Mouse (Mus musculus) lung, postnatal 0 days (tissue): ENCODE data around the gene Scarb2. TPM values are rescaled to one million over a fixed set of nuclear protein-coding genes. Genes with fewer than 3 reads are reported as not detected.

Experiments used
- ATAC-seq: fragments of 200-750 bp; cut with Nextera tagmentation; 2 replicates; pipeline ENCODE4 v1.8.0; 2017; ENCODE audit warnings: moderate library complexity
- DNase-seq: peaks from one replicate; pipeline ENCODE4 v3.0.0-alpha.2; 2016; ENCODE audit warnings: low spot score
- H3K27ac ChIP-seq: fragments of 300-500 bp; sonication (generic); 2 replicates; pipeline ENCODE4 v1.5.1; 2014; ENCODE audit warnings: antibody characterized with exemption, mild to moderate bottlenecking, low read length, mixed read lengths
- H3K27me3 ChIP-seq: fragments of 300-500 bp; sonication (generic); replicated peaks from 2 replicates; pipeline ENCODE4 v1.6.1; 2014; ENCODE audit warnings: low read length, mixed read lengths; ENCODE audit not compliant: insufficient read depth
- H3K36me3 ChIP-seq: fragments of 300-500 bp; sonication (generic); 2 replicates; pipeline ENCODE4 v1.6.1; 2014; ENCODE audit warnings: low read length, mixed read lengths; ENCODE audit not compliant: insufficient read depth
- H3K4me1 ChIP-seq: fragments of 300-500 bp; sonication (generic); 2 replicates; pipeline ENCODE4 v1.6.1; 2014; ENCODE audit warnings: antibody characterized with exemption, low read depth, low read length, mixed read lengths; ENCODE audit not compliant: insufficient read depth
- H3K4me2 ChIP-seq: fragments of 300-500 bp; sonication (generic); replicated peaks from 2 replicates; pipeline ENCODE4 v1.6.1; 2014; ENCODE audit warnings: low read depth, mild to moderate bottlenecking, low read length, moderate library complexity, mixed read lengths
- H3K4me3 ChIP-seq: fragments of 300-500 bp; sonication (generic); 2 replicates; pipeline ENCODE4 v1.5.1; 2014; ENCODE audit warnings: low read depth, low read length
- H3K9ac ChIP-seq: fragments of 300-500 bp; sonication (generic); replicated peaks from 2 replicates; pipeline ENCODE4 v1.6.1; 2014; ENCODE audit warnings: low read depth, mild to moderate bottlenecking
- H3K9me3 ChIP-seq: fragments of 300-500 bp; sonication (generic); 2 replicates; pipeline ENCODE4 v1.6.1; 2016; ENCODE audit warnings: low read length, mixed read lengths
- CTCF ChIP-seq: IDR thresholded peaks from 2 replicates; pipeline ENCODE4 v1.5.1; 2016; ENCODE audit warnings: antibody characterized with exemption, mild to moderate bottlenecking
- EP300 ChIP-seq: IDR thresholded peaks from 2 replicates; pipeline ENCODE4 v1.6.1; 2016; ENCODE audit warnings: antibody characterized with exemption, mild to moderate bottlenecking, control low read depth
- WGBS: fragments of 180-500 bp; shearing (Covaris S2); extraction: QIAGEN DNeasy Blood & Tissue Kit; methylation state at CpG from one replicate; pipeline ENCODE4 v1.1.7; 2014; 5-methylcytosine and 5-hydroxymethylcytosine counted together
- polyA plus RNA-seq: library from polyadenylated mRNA; unstranded; fragments of >200 nt; fragmentation: Nextera tagmentation; extraction: Ambion mirVana; gene quantifications from 2 replicates; pipeline ENCODE4 v1.2.1, GENCODE M21; 2015

Scarb2 gene
- 46.6 and 52.4 TPM in 2 replicates for polyA plus RNA-seq

DNA sequence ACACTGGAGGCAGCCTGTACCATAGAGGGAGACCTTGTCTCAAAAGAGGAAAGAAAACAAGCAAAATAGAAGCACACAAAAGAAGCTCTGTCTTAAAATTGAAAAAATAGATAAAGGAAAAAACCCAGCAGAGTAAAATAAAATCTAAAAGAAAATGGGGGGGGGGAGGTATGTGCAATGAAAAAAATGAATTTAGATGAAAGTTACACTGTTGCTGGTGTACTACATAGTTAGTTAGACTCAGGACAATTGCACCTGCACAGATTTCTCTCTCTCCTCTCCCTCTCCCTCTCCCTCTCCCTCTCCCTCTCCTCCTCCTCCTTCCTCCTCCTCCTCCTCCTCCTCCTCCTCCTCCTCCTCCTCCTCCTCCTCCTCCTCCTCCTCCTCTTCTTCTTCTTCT is at the start of gene Scarb2:
Gene Scarb2 (minus strand): TSS at position 101 of the 400 bp plus-strand sequence.
- Histone ChIP-seq H3K27ac (peak within 1 kb of the TSS; percentile 100), H3K36me3 (no peaks in the 10 kb centered on the region), H3K9me3 (no peaks in the 10 kb centered on the region), H3K4me2 (peak within 1 kb of the TSS; percentile 71), H3K27me3 (no peaks in the 10 kb centered on the region), H3K4me3 (peak within 1 kb of the TSS; percentile 99), H3K4me1 (peaks cover 18% of the 10 kb centered on the region; the same call in 1 of the 2 replicates), H3K9ac (peak within 1 kb of the TSS; percentile 44)
- TF ChIP-seq EP300 (no peak), CTCF (no peak)
- ATAC-seq (no peak), DNase-seq (no peak)

- no peak overlapping the region for H3K9ac ChIP-seq
- no peaks in the 10 kb centered on the region for H3K9me3 ChIP-seq
- H3K36me3 ChIP-seq, result no peaks in the 10 kb centered on the region
- TF ChIP-seq CTCF (no peak), EP300 (no peak)
- H3K4me2 ChIP-seq, result no peak overlapping the region
- H3K4me3 ChIP-seq, result no peak overlapping the region
- no peak overlapping the region for H3K27ac ChIP-seq
- ATAC-seq (no peak), DNase-seq (no peak)
- 94% methylated on average over 1 of the region's 1 CpGs for WGBS
- no peaks in the 10 kb centered on the region for H3K4me1 ChIP-seq
- no peaks in the 10 kb centered on the region for H3K27me3 ChIP-seq
Measured at GRCm38 (mm10) chr5:92555905-92556304, 49.3 kb upstream of the Scarb2 start.

DNA sequence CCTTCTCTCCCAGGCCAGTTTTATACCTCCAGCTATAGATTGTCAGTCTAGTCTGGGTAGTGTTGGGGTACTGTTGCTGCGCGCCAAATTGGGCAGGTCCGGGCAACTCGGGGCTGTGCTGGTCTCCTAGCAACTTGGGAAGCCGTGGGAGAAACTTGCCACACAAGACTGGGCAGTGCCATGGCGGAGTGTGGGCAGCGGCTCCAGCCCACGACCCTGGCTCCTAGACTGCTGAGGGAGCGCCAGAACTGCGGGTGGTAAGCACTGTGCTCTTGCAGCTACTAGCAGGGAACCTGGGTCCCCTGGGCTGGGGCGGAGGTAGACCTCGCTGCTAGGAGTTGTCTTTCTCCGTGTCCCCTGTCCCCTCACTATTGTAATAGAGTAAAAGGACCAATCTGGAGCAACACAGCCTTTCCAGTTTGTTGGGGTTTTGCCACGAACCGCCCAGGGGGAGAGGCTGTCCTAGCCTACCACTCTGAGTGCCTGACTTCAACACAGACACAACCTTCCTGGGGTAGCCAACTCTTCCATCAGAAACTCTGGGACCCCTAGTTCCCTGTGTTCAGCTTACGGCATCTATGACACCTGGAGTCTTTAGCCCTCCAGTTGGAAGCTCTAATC is 48.4 kb upstream of the Scarb2 start, which contains the start of gene Fam47e:
Gene Fam47e (plus strand): TSS at position 179 of the 621 bp plus-strand sequence.
- WGBS, result 69% methylated on average over 16 of the region's 16 CpGs
- Histone ChIP-seq H3K4me2 (no peak within 1 kb of the TSS), H3K4me1 (no peaks in the 10 kb centered on the region), H3K27ac (0 out of 2 replicates have a peak within 1 kb of the TSS, but pooled peaks have one; percentile 20), H3K27me3 (no peaks in the 10 kb centered on the region), H3K9ac (no peak within 1 kb of the TSS), H3K36me3 (no peaks in the 10 kb centered on the region), H3K4me3 (no peak within 1 kb of the TSS), H3K9me3 (no peaks in the 10 kb centered on the region)
- no peak for ATAC-seq
- no peak for DNase-seq
- TF ChIP-seq EP300 (no peak), CTCF (no peak)

GRCm38 (mm10) chr5:92554443-92554842 is 47.8 kb upstream of the Scarb2 start:
- no peaks in the 10 kb centered on the region for H3K36me3 ChIP-seq
- TF ChIP-seq CTCF (no peak), EP300 (no peak)
- 0 out of 2 replicates have a peak overlapping the region, but pooled peaks have one; percentile 20 for H3K27ac ChIP-seq
- no peaks in the 10 kb centered on the region for H3K27me3 ChIP-seq
- no peaks in the 10 kb centered on the region for H3K9me3 ChIP-seq
- no peak for DNase-seq
- H3K4me1 ChIP-seq, result no peaks in the 10 kb centered on the region
- H3K4me2 ChIP-seq, result no peak overlapping the region
- no peak overlapping the region for H3K4me3 ChIP-seq
- ATAC-seq, result no peak
- 68% methylated on average over 4 of the region's 4 CpGs for WGBS
- no peak overlapping the region for H3K9ac ChIP-seq

- Histone ChIP-seq H3K9me3 (no peaks in the 10 kb centered on the region), H3K36me3 (no peaks in the 10 kb centered on the region), H3K4me1 (no peaks in the 10 kb centered on the region), H3K9ac (no peak overlapping the region), H3K4me3 (no peak overlapping the region), H3K27ac (0 out of 2 replicates have a peak overlapping the region, but pooled peaks have one; percentile 20), H3K27me3 (no peaks in the 10 kb centered on the region), H3K4me2 (no peak overlapping the region)
- ATAC-seq, result no peak
- TF ChIP-seq EP300 (no peak), CTCF (peak; percentile 44)
- 70% methylated on average over 3 of the region's 3 CpGs for WGBS
- no peak for DNase-seq
Measured at GRCm38 (mm10) chr5:92553939-92554338, 47.3 kb upstream of the Scarb2 start.

- Histone ChIP-seq H3K4me3 (no peak overlapping the region), H3K27me3 (no peaks in the 10 kb centered on the region), H3K9me3 (no peaks in the 10 kb centered on the region), H3K9ac (no peak overlapping the region), H3K27ac (no peak overlapping the region), H3K36me3 (no peaks in the 10 kb centered on the region), H3K4me2 (no peak overlapping the region), H3K4me1 (no peaks in the 10 kb centered on the region)
- no peak for DNase-seq
- TF ChIP-seq CTCF (no peak), EP300 (no peak)
- no peak for ATAC-seq
- 91% methylated on average over 2 of the region's 2 CpGs for WGBS
Measured at GRCm38 (mm10) chr5:92552611-92553010, 46.0 kb upstream of the Scarb2 start.
